Mouse (Mus musculus) neural tube, embryonic 14.5 days (tissue): ENCODE data around the gene Gm20388. TPM values are rescaled to one million over a fixed set of nuclear protein-coding genes. Genes with fewer than 3 reads are reported as not detected.
A peak's percentile ranks its signal among the peaks of the same experiment; 100 is the strongest.

ENCODE experiments used
- ATAC-seq: fragments of 200-750 bp; cut with Nextera tagmentation; 2 replicates; pipeline ENCODE4 v1.8.0; 2017; ENCODE audit warnings: low read depth, mild to moderate bottlenecking, moderate TSS enrichment, moderate library complexity
- H3K27ac ChIP-seq: fragments of 300-500 bp; sonication (generic); 2 replicates; pipeline ENCODE4 v1.5.1; 2014; ENCODE audit warnings: low read depth, mild to moderate bottlenecking, control low read depth, low read length, moderate library complexity, mixed read lengths
- H3K27me3 ChIP-seq: fragments of 300-500 bp; sonication (generic); 2 replicates; pipeline ENCODE4 v1.6.1; 2014; ENCODE audit warnings: low read length; ENCODE audit not compliant: control insufficient read depth, insufficient read depth
- H3K36me3 ChIP-seq: fragments of 300-500 bp; sonication (generic); 2 replicates; pipeline ENCODE4 v1.6.1; 2014; ENCODE audit warnings: low read length, mixed read lengths; ENCODE audit not compliant: control insufficient read depth, insufficient read depth
- H3K4me1 ChIP-seq: fragments of 300-500 bp; sonication (generic); 2 replicates; pipeline ENCODE4 v1.6.1; 2014; ENCODE audit warnings: low read length; ENCODE audit not compliant: control insufficient read depth, insufficient read depth
- H3K4me2 ChIP-seq: fragments of 300-500 bp; sonication (generic); 2 replicates; pipeline ENCODE4 v1.6.1; 2014; ENCODE audit warnings: mild to moderate bottlenecking, low read depth, low read length, control low read depth
- H3K4me3 ChIP-seq: fragments of 300-500 bp; sonication (generic); 2 replicates; pipeline ENCODE4 v1.5.1; 2014; ENCODE audit warnings: low read depth, low read length, control low read depth, mixed read lengths
- H3K9ac ChIP-seq: fragments of 300-500 bp; sonication (generic); replicated peaks from 2 replicates; pipeline ENCODE4 v1.6.1; 2014; ENCODE audit warnings: low read depth, mild to moderate bottlenecking, control low read depth, low read length, mixed read lengths
- H3K9me3 ChIP-seq: fragments of 300-500 bp; sonication (generic); 2 replicates; pipeline ENCODE4 v1.6.1; 2016; ENCODE audit warnings: low read length; ENCODE audit not compliant: control insufficient read depth
- WGBS: fragments of 180-500 bp; shearing (Covaris S2); extraction: QIAGEN DNeasy Blood & Tissue Kit; methylation state at CpG from one replicate; pipeline ENCODE4 v1.1.7; 2014; 5-methylcytosine and 5-hydroxymethylcytosine counted together
- polyA plus RNA-seq: library from polyadenylated mRNA; unstranded; fragments of >200 nt; fragmentation: Nextera tagmentation; extraction: Ambion mirVana; gene quantifications from 2 replicates; pipeline ENCODE4 v1.2.1, GENCODE M21; 2014

Gene Gm20388
- polyA plus RNA-seq, 1 experiment from 2014 or later, result 10.3 TPM

DNA sequence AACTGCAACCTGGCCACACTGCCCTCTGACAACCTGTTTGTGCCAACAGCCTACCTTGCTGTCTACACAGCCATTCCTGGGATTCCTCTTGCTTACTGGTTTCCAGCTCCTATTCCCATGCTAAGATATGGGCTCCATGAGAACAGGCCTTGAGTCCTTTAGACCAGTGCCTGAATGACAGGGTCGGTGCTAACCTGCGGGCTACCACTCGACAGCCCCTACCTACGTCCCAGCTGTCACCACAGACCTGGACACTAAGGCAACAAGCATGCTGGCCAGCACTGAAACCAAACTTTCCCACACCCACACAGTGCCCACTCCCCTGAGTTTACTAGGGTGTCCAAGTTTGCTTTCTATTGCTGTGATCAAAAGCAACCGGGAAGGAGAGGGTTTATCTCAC is 1917.1 kb downstream of the Gm20388 start:
- H3K27me3 ChIP-seq, result no peaks in the 10 kb centered on the region
- H3K36me3 ChIP-seq, result no peaks in the 10 kb centered on the region
- no peak overlapping the region for H3K27ac ChIP-seq
- no peak overlapping the region for H3K4me3 ChIP-seq
- ATAC-seq, result no peak
- H3K9me3 ChIP-seq, result no peaks in the 10 kb centered on the region
- H3K4me1 ChIP-seq, result peaks cover 13% of the 10 kb centered on the region
- H3K9ac ChIP-seq, result no peak overlapping the region
- WGBS, result 96% methylated on average over 5 of the region's 5 CpGs
- no peak overlapping the region for H3K4me2 ChIP-seq

- Histone ChIP-seq H3K27me3 (no peaks in the 10 kb centered on the region), H3K36me3 (no peaks in the 10 kb centered on the region), H3K27ac (no peak overlapping the region), H3K9ac (peak overlapping the region; percentile 80), H3K4me1 (peaks cover 13% of the 10 kb centered on the region), H3K4me2 (peak overlapping the region; percentile 96), H3K4me3 (peak overlapping the region; percentile 88), H3K9me3 (no peaks in the 10 kb centered on the region)
- no peak for ATAC-seq
- WGBS, result 42% methylated on average over 10 of the region's 10 CpGs
Measured at GRCm38 (mm10) chr8:121828376-121829023, 1917.9 kb downstream of the Gm20388 start.

- peak within 1 kb of the TSS; percentile 96 for H3K4me2 ChIP-seq
- WGBS, result under 1% methylated on average over 68 of the region's 68 CpGs
- no peaks in the 10 kb centered on the region for H3K36me3 ChIP-seq
- H3K9ac ChIP-seq, result peak within 1 kb of the TSS; percentile 80
- no peaks in the 10 kb centered on the region for H3K27me3 ChIP-seq
- peak within 1 kb of the TSS; percentile 88 for H3K4me3 ChIP-seq
- H3K27ac ChIP-seq, result peak within 1 kb of the TSS; percentile 85
- H3K9me3 ChIP-seq, result no peaks in the 10 kb centered on the region
- ATAC-seq, result peak; percentile 99
- peaks cover 13% of the 10 kb centered on the region for H3K4me1 ChIP-seq
Measured at GRCm38 (mm10) chr8:121829048-121829776, 1918.6 kb downstream of the Gm20388 start, which contains the start of gene Klhdc4. Gene Klhdc4 (minus strand): TSS chr8:121829569.

DNA sequence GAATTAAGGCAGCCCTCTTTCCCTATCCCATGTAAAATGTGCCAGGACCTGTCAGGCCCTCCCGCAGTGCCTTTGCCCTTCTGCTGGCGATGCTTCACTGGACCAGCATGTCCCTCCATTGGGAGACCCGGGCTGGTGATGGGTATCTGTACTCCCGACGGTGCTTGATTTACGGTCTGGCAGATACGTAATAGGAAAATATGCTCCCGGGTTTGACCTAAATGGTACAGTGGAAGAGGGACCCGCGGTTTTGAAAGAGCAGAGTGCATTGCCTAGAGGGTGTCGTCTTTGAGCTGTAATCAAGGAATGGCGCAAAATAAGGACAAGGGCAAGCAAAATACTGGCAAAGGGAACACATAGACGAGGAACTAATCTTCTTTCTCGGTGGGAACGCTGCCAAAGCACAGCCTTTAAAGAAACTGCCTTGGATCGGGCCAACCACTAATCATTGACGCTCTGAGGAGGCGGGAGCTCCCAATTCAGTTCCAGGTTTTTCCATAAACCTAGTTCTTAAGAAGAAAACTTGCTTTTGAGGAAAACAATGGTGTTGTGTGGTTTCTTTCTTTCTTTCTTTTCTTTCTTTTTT is 1919.2 kb downstream of the Gm20388 start:
- Histone ChIP-seq H3K27me3 (no peaks in the 10 kb centered on the region), H3K27ac (peak overlapping the region; percentile 85), H3K4me1 (peaks cover 13% of the 10 kb centered on the region), H3K4me3 (peak overlapping the region; percentile 88), H3K4me2 (peak overlapping the region; percentile 96), H3K9ac (peak overlapping the region; percentile 80), H3K36me3 (no peaks in the 10 kb centered on the region), H3K9me3 (no peaks in the 10 kb centered on the region)
- ATAC-seq, result peak; percentile 82; the same call in 1 of the 2 replicates
- WGBS, result 17% methylated on average over 18 of the region's 18 CpGs

- ATAC-seq, result no peak
- H3K9ac ChIP-seq, result no peak overlapping the region
- no peaks in the 10 kb centered on the region for H3K9me3 ChIP-seq
- no peak overlapping the region for H3K4me3 ChIP-seq
- H3K4me2 ChIP-seq, result no peak overlapping the region
- H3K27ac ChIP-seq, result no peak overlapping the region
- H3K4me1 ChIP-seq, result peaks cover 13% of the 10 kb centered on the region
- H3K27me3 ChIP-seq, result no peaks in the 10 kb centered on the region
- no peaks in the 10 kb centered on the region for H3K36me3 ChIP-seq
- 78% methylated on average over 2 of the region's 2 CpGs for WGBS
Measured at GRCm38 (mm10) chr8:121832061-121832460, 1921.4 kb downstream of the Gm20388 start.

GRCm38 (mm10) chr8:121832503-121832902 is 1921.9 kb downstream of the Gm20388 start:
- Histone ChIP-seq H3K4me2 (no peak overlapping the region), H3K36me3 (no peaks in the 10 kb centered on the region), H3K9ac (no peak overlapping the region), H3K27me3 (no peaks in the 10 kb centered on the region), H3K4me3 (no peak overlapping the region), H3K27ac (no peak overlapping the region), H3K4me1 (peaks cover 13% of the 10 kb centered on the region), H3K9me3 (no peaks in the 10 kb centered on the region)
- no peak for ATAC-seq
- WGBS, result 20% methylated on average over 6 of the region's 6 CpGs

DNA sequence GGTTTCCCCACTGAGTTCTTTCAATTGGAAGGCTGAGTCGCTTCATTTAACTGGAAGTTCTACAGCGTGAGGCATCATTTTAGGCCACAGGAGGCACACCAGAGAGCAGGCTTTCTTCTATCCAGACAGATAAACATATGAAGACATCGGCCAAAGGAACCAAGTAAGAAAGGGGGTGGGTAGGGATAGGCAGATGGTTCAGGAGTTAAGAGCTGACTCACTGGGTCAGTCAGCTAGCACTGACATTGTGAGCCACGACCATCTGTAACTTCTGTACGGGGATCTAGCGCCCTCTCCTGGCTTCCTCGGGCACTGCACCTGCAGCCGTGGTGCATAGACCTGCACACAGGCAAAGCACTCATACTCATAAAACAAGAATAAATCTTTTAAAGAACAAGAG is 1930.6 kb downstream of the Gm20388 start:
- H3K4me2 ChIP-seq, result no peak overlapping the region
- H3K4me1 ChIP-seq, result no peaks in the 10 kb centered on the region
- no peaks in the 10 kb centered on the region for H3K9me3 ChIP-seq
- no peak overlapping the region for H3K27ac ChIP-seq
- 55% methylated on average over 8 of the region's 8 CpGs for WGBS
- no peak overlapping the region for H3K9ac ChIP-seq
- H3K27me3 ChIP-seq, result no peaks in the 10 kb centered on the region
- ATAC-seq, result no peak
- H3K36me3 ChIP-seq, result no peaks in the 10 kb centered on the region
- H3K4me3 ChIP-seq, result no peak overlapping the region

GRCm38 (mm10) chr8:121842064-121842955 is 1931.7 kb downstream of the Gm20388 start:
- Histone ChIP-seq H3K4me2 (no peak overlapping the region), H3K4me1 (no peaks in the 10 kb centered on the region), H3K36me3 (no peaks in the 10 kb centered on the region), H3K9ac (no peak overlapping the region), H3K9me3 (no peaks in the 10 kb centered on the region), H3K27me3 (no peaks in the 10 kb centered on the region), H3K27ac (no peak overlapping the region), H3K4me3 (no peak overlapping the region)
- 90% methylated on average over 8 of the region's 8 CpGs for WGBS
- no peak for ATAC-seq
